Mouse (Mus musculus): ENCODE data around the gene Acot1. TPM values are rescaled to one million over a fixed set of nuclear protein-coding genes. Genes with fewer than 3 reads are reported as not detected.
"Not testable (repeated sequence)": the region's sequence is repeated elsewhere in the genome, so short reads cannot be mapped to it uniquely, and the experiment has no call there.

Gene Acot1
- polyA plus RNA-seq, 1 experiment from 2014 or later, result 83.4 TPM

- WGBS, result 66% methylated on average over 11 of the region's 11 CpGs
- H3K4me2 ChIP-seq (replicated peaks), result no peak overlapping the region
- no peak overlapping the region for H3K4me3 ChIP-seq
- no peak overlapping the region for H3K27ac ChIP-seq
- ATAC-seq (ENCODE audit: low FRiP score, low read depth), result no peak
- H3K36me3 ChIP-seq, result no peaks in the 10 kb centered on the region
- 0 out of 2 replicates have a peak, but pooled peaks cover 7% of the 10 kb centered on the region for H3K9me3 ChIP-seq
- H3K4me1 ChIP-seq, result no peaks in the 10 kb centered on the region
- no peak overlapping the region for H3K9ac ChIP-seq
- no peaks in the 10 kb centered on the region for H3K27me3 ChIP-seq (replicated peaks)
These were observed 10.8 kb upstream of the Acot1 start for GRCm38 (mm10) chr12:83998341-83999107.

- not testable (repeated sequence) for H3K4me1 ChIP-seq; ATAC-seq (ENCODE audit: low FRiP score, low read depth); H3K9ac ChIP-seq; H3K4me3 ChIP-seq; H3K27me3 ChIP-seq (replicated peaks); H3K9me3 ChIP-seq; H3K27ac ChIP-seq; H3K36me3 ChIP-seq; H3K4me2 ChIP-seq (replicated peaks)
- WGBS, result 87% methylated on average over 8 of the region's 8 CpGs
These were observed 10.1 kb upstream of the Acot1 start for GRCm38 (mm10) chr12:83999237-83999636.

- Histone ChIP-seq H3K9me3 (0 out of 2 replicates have a peak, but pooled peaks cover 7% of the 10 kb centered on the region), H3K4me2 (replicated peaks) (no peak overlapping the region), H3K4me1 (no peaks in the 10 kb centered on the region), H3K9ac (no peak overlapping the region), H3K4me3 (no peak overlapping the region), H3K27ac (no peak overlapping the region), H3K36me3 (no peaks in the 10 kb centered on the region), H3K27me3 (replicated peaks) (no peaks in the 10 kb centered on the region)
- ATAC-seq (ENCODE audit: low FRiP score, low read depth), result no peak
- WGBS, result 51% methylated on average over 3 of the region's 3 CpGs
These were observed 8.9 kb upstream of the Acot1 start for GRCm38 (mm10) chr12:84000418-84000817.

DNA sequence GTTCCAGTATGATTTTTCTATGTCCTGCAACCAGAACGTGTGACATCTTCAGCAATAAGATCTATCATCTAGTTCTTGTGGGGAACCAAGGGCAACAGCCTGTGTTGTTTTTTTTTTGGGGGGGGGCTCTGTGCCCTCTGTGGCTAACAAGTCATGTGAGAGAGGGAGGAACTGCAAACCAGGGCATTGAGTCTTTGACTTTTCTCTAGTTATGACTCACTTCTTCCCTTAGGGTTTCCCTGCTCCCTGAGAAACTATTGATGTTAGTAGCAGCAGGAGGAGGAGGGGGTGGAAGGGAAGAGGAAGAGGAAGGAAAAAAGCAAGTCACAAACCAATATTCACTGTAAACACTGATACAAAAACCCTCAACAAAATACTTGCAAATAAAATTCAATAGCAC lies 5.4 kb upstream of the Acot1 start:
- H3K9me3 ChIP-seq, result 0 out of 2 replicates have a peak, but pooled peaks cover 7% of the 10 kb centered on the region
- no peak for ATAC-seq (ENCODE audit: low FRiP score, low read depth)
- WGBS, result 89% methylated on average over 1 of the region's 1 CpGs
- H3K4me3 ChIP-seq, result no peak overlapping the region
- H3K27me3 ChIP-seq (replicated peaks), result no peaks in the 10 kb centered on the region
- no peaks in the 10 kb centered on the region for H3K36me3 ChIP-seq
- H3K27ac ChIP-seq, result no peak overlapping the region
- H3K4me1 ChIP-seq, result peaks cover 1% of the 10 kb centered on the region; the same call in 1 of the 2 replicates
- H3K9ac ChIP-seq, result no peak overlapping the region
- H3K4me2 ChIP-seq (replicated peaks), result no peak overlapping the region

GRCm38 (mm10) chr12:84008251-84008650 lies 1.0 kb upstream of the Acot1 start:
- Histone ChIP-seq H3K27ac (peak overlapping the region; percentile 27; the same call in 1 of the 2 replicates), H3K4me3 (no peak overlapping the region), H3K27me3 (replicated peaks) (no peaks in the 10 kb centered on the region), H3K9me3 (no peaks in the 10 kb centered on the region), H3K9ac (no peak overlapping the region), H3K4me2 (replicated peaks) (peak overlapping the region; percentile 60; the same call in 1 of the 2 replicates), H3K36me3 (no peaks in the 10 kb centered on the region), H3K4me1 (peaks cover 24% of the 10 kb centered on the region)
- no peak for ATAC-seq (ENCODE audit: low FRiP score, low read depth)
- WGBS, result 91% methylated on average over 12 of the region's 12 CpGs

GRCm38 (mm10) chr12:84008729-84009128 lies 561 bp upstream of the Acot1 start:
- H3K9me3 ChIP-seq, result no peaks in the 10 kb centered on the region
- no peaks in the 10 kb centered on the region for H3K36me3 ChIP-seq
- peak overlapping the region; percentile 27; the same call in 1 of the 2 replicates for H3K27ac ChIP-seq
- H3K9ac ChIP-seq, result no peak overlapping the region
- H3K27me3 ChIP-seq (replicated peaks), result no peaks in the 10 kb centered on the region
- H3K4me3 ChIP-seq, result 0 out of 2 replicates have a peak overlapping the region, but pooled peaks have one; percentile 46
- peaks cover 24% of the 10 kb centered on the region for H3K4me1 ChIP-seq
- peak; percentile 45 for ATAC-seq (ENCODE audit: low FRiP score, low read depth)
- 51% methylated on average over 8 of the region's 8 CpGs for WGBS
- H3K4me2 ChIP-seq (replicated peaks), result peak overlapping the region; percentile 60

DNA sequence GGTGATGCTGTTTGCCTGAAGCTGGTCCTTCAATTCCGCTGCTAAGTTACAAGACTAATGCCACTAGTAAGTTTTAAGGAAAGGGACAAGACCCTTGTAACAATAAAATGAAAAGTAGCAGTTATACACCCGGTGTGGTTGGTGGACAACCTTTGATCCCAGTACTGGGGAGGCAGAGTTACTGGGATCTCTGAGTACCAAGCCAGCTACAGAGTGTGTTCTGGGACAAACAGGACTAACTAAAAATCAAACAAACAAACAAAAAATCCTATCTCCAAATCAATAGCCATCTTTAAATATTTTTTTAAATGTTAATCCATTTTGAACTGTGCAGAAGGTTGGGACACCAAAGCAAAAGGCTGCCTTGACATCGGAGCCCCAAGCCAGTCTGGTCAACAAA lies 911 bp downstream of the Acot1 start:
- 72% methylated on average over 3 of the region's 3 CpGs for WGBS
- Histone ChIP-seq H3K4me1 (peaks cover 24% of the 10 kb centered on the region), H3K4me3 (peak overlapping the region; percentile 46), H3K9me3 (no peaks in the 10 kb centered on the region), H3K27me3 (replicated peaks) (no peaks in the 10 kb centered on the region), H3K36me3 (no peaks in the 10 kb centered on the region), H3K27ac (no peak overlapping the region), H3K4me2 (replicated peaks) (peak overlapping the region; percentile 60), H3K9ac (peak overlapping the region; percentile 66)
- no peak for ATAC-seq (ENCODE audit: low FRiP score, low read depth)

DNA sequence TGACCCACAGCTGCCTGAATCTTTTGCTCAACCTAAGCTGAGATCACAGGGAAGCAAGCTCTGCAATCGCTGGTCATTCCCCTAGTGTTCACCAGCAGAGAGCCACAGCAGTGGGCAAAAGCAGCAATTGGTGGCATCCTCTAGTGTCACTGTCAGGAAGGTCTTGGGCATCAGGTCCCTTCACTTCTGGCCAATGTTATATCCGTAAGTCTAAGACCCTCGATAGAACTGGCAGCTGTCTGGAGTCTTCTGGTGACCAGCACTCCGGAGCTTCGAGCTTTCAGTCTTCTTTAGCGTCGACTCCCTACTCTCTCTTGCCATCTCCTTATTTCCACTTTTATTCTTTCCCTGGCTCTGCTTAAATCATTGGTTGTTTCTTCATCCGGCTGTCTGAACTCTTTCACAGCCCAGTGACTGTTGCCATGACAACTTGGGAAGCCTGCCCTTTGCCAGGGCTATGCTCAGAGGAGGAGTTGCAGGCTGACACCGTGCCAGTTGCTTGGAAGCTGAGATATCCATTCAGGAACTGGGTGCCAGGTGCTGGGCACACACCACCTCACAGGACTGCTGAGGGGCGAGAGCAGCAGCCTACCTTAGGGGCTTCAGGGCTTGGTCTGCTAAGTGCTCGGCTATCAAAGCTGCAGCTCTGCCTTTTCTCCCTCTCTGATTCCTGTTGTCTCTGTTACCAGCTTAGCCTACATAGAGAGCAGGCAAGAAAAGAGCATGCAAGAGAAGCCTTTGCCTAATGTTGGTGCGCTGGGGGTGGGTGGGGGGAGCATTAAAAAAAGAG lies 2.2 kb downstream of the Acot1 start:
- H3K36me3 ChIP-seq, result peaks cover 6% of the 10 kb centered on the region; the same call in 1 of the 2 replicates
- ATAC-seq (ENCODE audit: low FRiP score, low read depth), result peak; percentile 83
- no peaks in the 10 kb centered on the region for H3K9me3 ChIP-seq
- peak overlapping the region; percentile 5; the same call in 1 of the 2 replicates for H3K4me3 ChIP-seq
- H3K9ac ChIP-seq, result 0 out of 2 replicates have a peak overlapping the region, but pooled peaks have one; percentile 40
- peak overlapping the region; percentile 51; the same call in 1 of the 2 replicates for H3K27ac ChIP-seq
- 33% methylated on average over 12 of the region's 12 CpGs for WGBS
- peaks cover 24% of the 10 kb centered on the region for H3K4me1 ChIP-seq
- no peaks in the 10 kb centered on the region for H3K27me3 ChIP-seq (replicated peaks)
- H3K4me2 ChIP-seq (replicated peaks), result peak overlapping the region; percentile 60

DNA sequence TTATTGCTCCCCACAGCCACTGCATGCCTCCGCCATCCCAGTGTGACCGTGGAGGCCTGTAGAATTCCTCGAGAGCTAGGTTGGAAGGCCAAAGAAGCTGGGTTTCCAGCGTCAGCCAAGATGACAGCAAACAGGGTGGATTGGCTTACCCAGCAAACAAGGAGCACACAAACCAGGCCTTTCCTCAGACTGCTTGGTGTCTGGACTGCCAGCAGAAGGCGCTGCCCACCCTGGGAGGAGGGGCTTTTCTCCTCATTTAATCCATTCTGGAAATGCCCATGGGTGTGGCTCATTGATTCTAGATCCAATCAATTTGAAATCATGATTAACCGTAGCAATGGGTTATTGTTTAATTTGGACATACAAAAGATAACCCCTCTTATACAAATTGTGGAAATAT lies 3.8 kb downstream of the Acot1 start:
- no peak overlapping the region for H3K4me3 ChIP-seq
- no peak overlapping the region for H3K27ac ChIP-seq
- H3K4me1 ChIP-seq, result peaks cover 24% of the 10 kb centered on the region
- no peak for ATAC-seq (ENCODE audit: low FRiP score, low read depth)
- no peaks in the 10 kb centered on the region for H3K9me3 ChIP-seq
- no peaks in the 10 kb centered on the region for H3K27me3 ChIP-seq (replicated peaks)
- H3K9ac ChIP-seq, result no peak overlapping the region
- 68% methylated on average over 6 of the region's 6 CpGs for WGBS
- peak overlapping the region; percentile 60; the same call in 1 of the 2 replicates for H3K4me2 ChIP-seq (replicated peaks)
- peaks cover 8% of the 10 kb centered on the region; the same call in 1 of the 2 replicates for H3K36me3 ChIP-seq

- WGBS, result 94% methylated on average over 7 of the region's 7 CpGs
- H3K36me3 ChIP-seq, result peaks cover 8% of the 10 kb centered on the region; the same call in 1 of the 2 replicates
- H3K27me3 ChIP-seq (replicated peaks), result no peaks in the 10 kb centered on the region
- H3K9ac ChIP-seq, result no peak overlapping the region
- H3K4me2 ChIP-seq (replicated peaks), result no peak overlapping the region
- no peak for ATAC-seq (ENCODE audit: low FRiP score, low read depth)
- H3K9me3 ChIP-seq, result no peaks in the 10 kb centered on the region
- H3K4me3 ChIP-seq, result no peak overlapping the region
- peaks cover 24% of the 10 kb centered on the region for H3K4me1 ChIP-seq
- no peak overlapping the region for H3K27ac ChIP-seq
These were observed 4.4 kb downstream of the Acot1 start for GRCm38 (mm10) chr12:84013701-84014100.

- H3K4me3 ChIP-seq; H3K27ac ChIP-seq; H3K4me2 ChIP-seq (replicated peaks); ATAC-seq (ENCODE audit: low FRiP score, low read depth); H3K4me1 ChIP-seq; H3K27me3 ChIP-seq (replicated peaks); H3K36me3 ChIP-seq; H3K9me3 ChIP-seq; H3K9ac ChIP-seq: not testable (repeated sequence)
- WGBS, result 72% methylated on average over 7 of the region's 7 CpGs
These were observed 11.2 kb downstream of the Acot1 start for GRCm38 (mm10) chr12:84020528-84020927.

- not testable (repeated sequence) for H3K4me1 ChIP-seq; H3K36me3 ChIP-seq; H3K4me2 ChIP-seq (replicated peaks); H3K27me3 ChIP-seq (replicated peaks); H3K9me3 ChIP-seq; H3K27ac ChIP-seq; ATAC-seq (ENCODE audit: low FRiP score, low read depth); H3K4me3 ChIP-seq; H3K9ac ChIP-seq
- 93% methylated on average over 4 of the region's 4 CpGs for WGBS
These were observed 13.0 kb downstream of the Acot1 start for GRCm38 (mm10) chr12:84022266-84022665.

Measured in neural tube, embryonic 12.5 days (tissue).